Mouse (Mus musculus) midbrain, postnatal 0 days (tissue): ENCODE measurements around the gene Ndufa12. TPM values are rescaled to one million over a fixed set of nuclear protein-coding genes. Genes with fewer than 3 reads are reported as not detected.

Experiments
- ATAC-seq: fragments of 200-750 bp; cut with Nextera tagmentation; 2 replicates; pipeline ENCODE4 v1.8.0; 2017; ENCODE audit warnings: moderate number of reproducible peaks, mild to moderate bottlenecking, moderate TSS enrichment, moderate library complexity; ENCODE audit not compliant: low FRiP score
- DNase-seq: peaks from one replicate; pipeline ENCODE4 v3.0.0-alpha.2; 2015; ENCODE audit warnings: low spot score
- H3K27ac ChIP-seq: fragments of 300-500 bp; sonication (generic); 2 replicates; pipeline ENCODE4 v1.5.1; 2014; ENCODE audit warnings: low read depth, mild to moderate bottlenecking, low read length, mixed read lengths
- H3K27me3 ChIP-seq: fragments of 300-500 bp; sonication (generic); 2 replicates; pipeline ENCODE4 v1.6.1; 2014; ENCODE audit warnings: low read length, control low read depth, mixed read lengths; ENCODE audit not compliant: insufficient read depth
- H3K36me3 ChIP-seq: fragments of 300-500 bp; sonication (generic); 2 replicates; pipeline ENCODE4 v1.6.1; 2014; ENCODE audit warnings: low read length, control low read depth, mixed read lengths; ENCODE audit not compliant: insufficient read depth
- H3K4me1 ChIP-seq: fragments of 300-500 bp; sonication (generic); 2 replicates; pipeline ENCODE4 v1.6.1; 2014; ENCODE audit warnings: mild to moderate bottlenecking, control low read depth, antibody characterized with exemption, low read length, mixed read lengths; ENCODE audit not compliant: insufficient read depth
- H3K4me2 ChIP-seq: fragments of 300-500 bp; sonication (generic); 2 replicates; pipeline ENCODE4 v1.6.1; 2014; ENCODE audit warnings: low read depth, mild to moderate bottlenecking, low read length, mixed read lengths; ENCODE audit not compliant: poor library complexity, severe bottlenecking
- H3K4me3 ChIP-seq: fragments of 300-500 bp; sonication (generic); 2 replicates; pipeline ENCODE4 v1.5.1; 2014; ENCODE audit warnings: low read depth, mild to moderate bottlenecking, low read length, moderate library complexity
- H3K9ac ChIP-seq: fragments of 300-500 bp; sonication (generic); replicated peaks from 2 replicates; pipeline ENCODE4 v1.6.1; 2014; ENCODE audit warnings: mild to moderate bottlenecking, low read length, moderate library complexity, mixed read lengths; ENCODE audit not compliant: poor library complexity, severe bottlenecking
- H3K9me3 ChIP-seq: fragments of 300-500 bp; sonication (generic); 2 replicates; pipeline ENCODE4 v1.6.1; 2016; ENCODE audit warnings: low read length, control low read depth
- CTCF ChIP-seq: IDR thresholded peaks from 2 replicates; pipeline ENCODE4 v1.5.1; 2016; ENCODE audit warnings: antibody characterized with exemption, mild to moderate bottlenecking
- WGBS: fragments of 180-500 bp; shearing (Covaris S2); extraction: QIAGEN DNeasy Blood & Tissue Kit; methylation state at CpG from one replicate; pipeline ENCODE4 v1.1.7; 2014; 5-methylcytosine and 5-hydroxymethylcytosine counted together
- polyA plus RNA-seq: library from polyadenylated mRNA; unstranded; fragments of >200 nt; fragmentation: Nextera tagmentation; extraction: Ambion mirVana; gene quantifications from 2 replicates; pipeline ENCODE4 v1.2.1, GENCODE M21; 2015
- total RNA-seq: library from RNA; depleted of rRNA; stranded (reverse); fragments of >200 nt; gene quantifications from 2 replicates; pipeline ENCODE4 v1.2.3, GENCODE M21; 2014; rRNA removed

Gene Ndufa12
- 209 and 293 TPM in 2 replicates for total RNA-seq
- 493 and 532 TPM in 2 replicates for polyA plus RNA-seq

GRCm38 (mm10) chr10:94198482-94199405, at the start of gene Ndufa12:
TSS of gene Ndufa12 (plus strand) at chr10:94198720.
- ATAC-seq, result peak; percentile 93
- peaks cover 4% of the 10 kb centered on the region; the same call in 1 of the 2 replicates for H3K4me1 ChIP-seq
- H3K9me3 ChIP-seq, result no peaks in the 10 kb centered on the region
- TF ChIP-seq CTCF, result peak; percentile 59
- WGBS, result under 1% methylated on average over 46 of the region's 46 CpGs
- H3K4me2 ChIP-seq, result peak within 1 kb of the TSS; percentile 81
- peak within 1 kb of the TSS; percentile 74 for H3K9ac ChIP-seq
- peaks cover 20% of the 10 kb centered on the region for H3K36me3 ChIP-seq
- peak within 1 kb of the TSS; percentile 71 for H3K27ac ChIP-seq
- H3K4me3 ChIP-seq, result peak within 1 kb of the TSS; percentile 85
- no peaks in the 10 kb centered on the region for H3K27me3 ChIP-seq
- peak; percentile 95 for DNase-seq

DNA sequence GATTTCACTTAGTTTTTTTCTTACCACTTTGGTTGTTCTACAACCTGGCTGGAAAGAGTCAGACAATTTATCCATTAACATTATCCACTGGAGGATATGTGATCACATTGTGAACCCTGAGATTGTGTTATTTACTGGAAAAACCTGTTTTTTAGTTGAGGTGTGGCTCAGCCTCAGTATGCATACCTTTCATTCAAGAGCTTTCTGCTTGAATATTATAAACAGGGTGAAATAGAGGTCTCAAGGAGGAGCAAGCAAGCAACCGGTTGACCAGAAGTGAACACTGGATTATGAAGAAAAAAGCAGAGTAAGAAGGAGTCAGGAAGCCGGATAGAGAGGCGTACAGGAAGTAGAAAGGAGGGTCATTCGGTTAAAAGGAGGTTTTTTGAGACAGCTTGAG, 47.0 kb upstream of the Ndufa12 start:
- Histone ChIP-seq H3K36me3 (no peaks in the 10 kb centered on the region), H3K27ac (no peak overlapping the region), H3K9me3 (no peaks in the 10 kb centered on the region), H3K4me1 (0 out of 2 replicates have a peak, but pooled peaks cover 4% of the 10 kb centered on the region), H3K27me3 (no peaks in the 10 kb centered on the region), H3K9ac (no peak overlapping the region), H3K4me3 (no peak overlapping the region), H3K4me2 (no peak overlapping the region)
- TF ChIP-seq CTCF, result no peak
- DNase-seq (no peak), ATAC-seq (no peak)
- WGBS, result 87% methylated on average over 4 of the region's 4 CpGs

DNA sequence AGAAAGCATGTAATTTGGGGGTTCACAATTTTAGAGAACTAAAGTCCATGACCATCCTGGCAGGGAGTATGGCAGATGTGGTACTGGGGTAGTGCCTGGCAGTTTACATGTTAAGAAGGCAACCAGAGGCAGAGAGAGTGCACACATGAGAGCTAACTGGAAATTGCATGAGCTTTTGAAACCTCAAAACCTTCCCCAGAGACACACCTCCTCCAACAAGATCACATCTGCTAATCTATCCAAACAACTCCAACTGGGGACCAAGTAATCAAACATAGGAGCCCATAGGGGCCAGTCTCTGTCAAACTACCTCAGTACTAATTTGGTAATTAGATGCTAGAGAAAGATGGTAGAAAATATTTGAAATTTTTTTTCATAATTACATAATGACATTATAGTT, 44.7 kb upstream of the Ndufa12 start:
- 0 out of 2 replicates have a peak, but pooled peaks cover 2% of the 10 kb centered on the region for H3K4me1 ChIP-seq
- H3K9me3 ChIP-seq, result no peaks in the 10 kb centered on the region
- no peak for ATAC-seq
- no peaks in the 10 kb centered on the region for H3K27me3 ChIP-seq
- H3K4me3 ChIP-seq, result no peak overlapping the region
- no peak for TF ChIP-seq CTCF
- no peak overlapping the region for H3K4me2 ChIP-seq
- H3K27ac ChIP-seq, result no peak overlapping the region
- no peak for DNase-seq
- peaks cover 10% of the 10 kb centered on the region for H3K36me3 ChIP-seq
- no peak overlapping the region for H3K9ac ChIP-seq

GRCm38 (mm10) chr10:94158962-94159361, 39.6 kb upstream of the Ndufa12 start:
- no peaks in the 10 kb centered on the region for H3K9me3 ChIP-seq
- H3K36me3 ChIP-seq, result peaks cover 26% of the 10 kb centered on the region
- no peaks in the 10 kb centered on the region for H3K4me1 ChIP-seq
- DNase-seq, result no peak
- no peak overlapping the region for H3K27ac ChIP-seq
- no peak overlapping the region for H3K4me2 ChIP-seq
- TF ChIP-seq CTCF, result no peak
- H3K27me3 ChIP-seq, result no peaks in the 10 kb centered on the region
- WGBS, result 94% methylated on average over 6 of the region's 6 CpGs
- no peak for ATAC-seq
- no peak overlapping the region for H3K4me3 ChIP-seq
- H3K9ac ChIP-seq, result no peak overlapping the region

DNA sequence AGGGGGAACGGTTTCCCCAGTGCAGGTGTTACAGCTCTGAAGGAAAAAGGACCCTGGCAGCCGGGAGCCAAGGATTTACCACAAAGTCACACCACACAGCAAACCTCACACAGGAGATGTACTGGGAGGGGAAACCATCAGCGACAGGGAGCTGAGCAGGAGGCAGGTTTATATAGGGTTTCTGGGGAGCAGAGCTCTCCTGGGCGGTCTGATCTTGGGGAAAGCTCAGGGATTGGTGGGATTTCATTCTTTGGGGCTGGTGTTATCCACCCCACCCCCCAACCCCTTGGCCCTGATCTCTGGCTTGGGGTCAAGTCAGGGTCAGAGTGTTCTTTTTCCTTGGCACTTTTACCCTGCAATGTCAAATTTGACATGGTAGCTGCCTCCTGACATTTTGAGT, 39.1 kb upstream of the Ndufa12 start:
- Histone ChIP-seq H3K27ac (no peak overlapping the region), H3K36me3 (peaks cover 26% of the 10 kb centered on the region), H3K9ac (no peak overlapping the region), H3K27me3 (no peaks in the 10 kb centered on the region), H3K9me3 (no peaks in the 10 kb centered on the region), H3K4me1 (no peaks in the 10 kb centered on the region), H3K4me2 (no peak overlapping the region), H3K4me3 (no peak overlapping the region)
- no peak for TF ChIP-seq CTCF
- WGBS, result 88% methylated on average over 4 of the region's 4 CpGs
- ATAC-seq (no peak), DNase-seq (no peak)

DNA sequence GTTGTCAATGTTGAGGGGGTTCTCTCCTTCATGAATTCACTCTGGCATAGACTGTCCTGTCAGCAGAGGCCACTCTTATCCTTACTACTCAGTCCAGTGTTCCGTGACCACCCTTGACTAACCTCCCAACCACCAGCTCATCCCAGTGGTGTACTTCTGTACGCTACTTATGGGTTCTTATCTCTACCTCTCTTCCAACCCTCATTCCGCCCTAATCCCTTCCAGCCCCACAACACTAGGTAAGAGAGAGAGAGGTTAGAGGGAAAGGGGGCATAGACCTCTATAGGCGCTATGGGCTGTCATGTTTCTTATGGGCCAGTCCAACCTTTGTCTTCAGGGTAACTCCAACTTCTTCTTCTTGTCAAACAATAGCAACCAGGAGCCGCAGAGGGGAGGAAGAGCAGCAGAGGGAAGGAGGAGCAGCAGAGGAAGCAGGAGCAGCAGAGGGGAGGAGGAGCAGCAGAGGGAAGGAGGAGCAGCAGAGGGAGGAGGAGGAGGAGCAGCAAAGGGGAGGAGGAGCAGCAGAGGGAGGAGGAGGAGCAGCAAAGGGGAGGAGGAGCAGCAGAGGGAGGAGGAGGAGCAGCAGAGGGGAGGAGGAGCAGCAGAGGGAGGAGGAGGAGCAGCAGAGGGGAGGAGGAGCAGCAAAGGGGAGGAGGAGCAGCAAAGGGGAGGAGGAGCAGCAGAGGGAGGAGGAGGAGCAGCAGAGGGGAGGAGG, 37.3 kb upstream of the Ndufa12 start:
- H3K36me3 ChIP-seq, result peaks cover 32% of the 10 kb centered on the region
- no peak overlapping the region for H3K27ac ChIP-seq
- no peak for DNase-seq
- no peaks in the 10 kb centered on the region for H3K4me1 ChIP-seq
- ATAC-seq, result no peak
- H3K4me3 ChIP-seq, result no peak overlapping the region
- TF ChIP-seq CTCF, result no peak
- no peaks in the 10 kb centered on the region for H3K27me3 ChIP-seq
- H3K4me2 ChIP-seq, result no peak overlapping the region
- no peak overlapping the region for H3K9ac ChIP-seq
- 89% methylated on average over 5 of the region's 5 CpGs for WGBS
- H3K9me3 ChIP-seq, result no peaks in the 10 kb centered on the region
